Mouse (Mus musculus): ENCODE results near the gene Tenm2.

GRCm38 (mm10) chr11:36592471-36592870, 643.3 kb downstream of the Tenm2 start:
- TF ChIP-seq HCFC1 (IDR thresholded peaks at IDR 0.05; ENCODE audit: low read depth, low read length) (no peak), GATA1 (IDR thresholded peaks at IDR 0.05; ENCODE audit: low read depth, low read length) (no peak), ELF1 (IDR thresholded peaks at IDR 0.05; ENCODE audit: low read depth, low read length) (no peak), E2F4 (IDR thresholded peaks at IDR 0.05; ENCODE audit: borderline replicate concordance, low read depth, low read length) (no peak), TCF12 (IDR thresholded peaks at IDR 0.05; ENCODE audit: low read depth, low read length) (no peak)

Measured in MEL (cell line).